Mouse (Mus musculus): ENCODE measurements around the gene Pik3r6. TPM values are rescaled to one million over a fixed set of nuclear protein-coding genes. Genes with fewer than 3 reads are reported as not detected.

Pik3r6 gene
- polyA plus RNA-seq, 1 experiment from 2014 or later: 1.9 TPM

DNA sequence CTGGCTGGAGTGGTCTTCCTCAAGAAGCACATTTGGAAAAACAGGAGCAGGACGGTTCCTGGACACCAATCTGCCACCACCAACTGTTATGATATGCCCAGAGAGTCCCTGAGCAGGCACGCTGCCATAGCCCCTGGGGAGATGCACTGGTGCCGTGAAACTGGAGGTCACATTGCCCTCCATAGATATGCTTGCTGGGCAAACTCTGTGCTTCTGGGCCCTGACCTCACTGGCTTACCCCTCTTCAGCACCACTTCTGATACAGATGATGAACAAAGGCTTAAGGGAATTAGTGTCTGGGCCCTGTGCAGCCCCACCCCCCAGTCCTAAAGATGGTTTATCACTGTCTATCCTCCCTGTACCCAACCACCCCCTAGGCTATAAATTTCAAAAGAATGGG is 90.4 kb downstream of the Pik3r6 start:
- no peak overlapping the region for H3K27ac ChIP-seq (replicated peaks)

DNA sequence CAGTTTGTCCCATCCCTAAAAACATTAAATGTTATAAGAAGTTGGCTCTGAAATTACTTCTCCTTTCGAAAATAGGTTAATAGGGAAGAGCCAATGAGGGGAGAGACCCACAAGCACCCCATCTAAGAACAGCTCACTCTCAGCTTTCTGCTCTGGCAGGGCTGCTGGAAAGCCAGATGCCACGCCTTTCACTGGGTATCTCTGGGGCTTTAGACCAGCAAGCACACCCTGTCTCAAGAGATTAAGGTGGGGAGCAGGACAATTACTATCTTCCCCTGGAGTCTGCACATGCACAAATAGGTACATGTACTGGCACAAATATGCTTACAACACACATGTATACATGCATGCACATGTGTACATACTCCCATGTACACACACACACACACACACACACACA is 95.1 kb downstream of the Pik3r6 start:
- no peak for ATAC-seq (ENCODE audit: low FRiP score, low read depth)
- Histone ChIP-seq H3K4me2 (replicated peaks) (no peak overlapping the region), H3K4me1 (peaks cover 22% of the 10 kb centered on the region), H3K27ac (replicated peaks) (no peak overlapping the region), H3K9me3 (no peaks in the 10 kb centered on the region), H3K4me3 (no peak overlapping the region), H3K27me3 (peaks cover 7% of the 10 kb centered on the region; the same call in 1 of the 2 replicates), H3K9ac (replicated peaks) (no peak overlapping the region), H3K36me3 (no peaks in the 10 kb centered on the region)
- 81% methylated on average over 2 of the region's 2 CpGs for WGBS

More for the DNA sequence above, 90.4 kb downstream of the Pik3r6 start:
- ATAC-seq (ENCODE audit: low FRiP score, low read depth): no peak
- H3K4me1 ChIP-seq: peaks cover 16% of the 10 kb centered on the region
- no peak overlapping the region for H3K4me3 ChIP-seq
- H3K27me3 ChIP-seq: peaks cover 20% of the 10 kb centered on the region
- no peaks in the 10 kb centered on the region for H3K9me3 ChIP-seq
- H3K4me2 ChIP-seq (replicated peaks): no peak overlapping the region
- no peak overlapping the region for H3K9ac ChIP-seq (replicated peaks)
- H3K36me3 ChIP-seq: no peaks in the 10 kb centered on the region
- WGBS: 63% methylated on average over 3 of the region's 3 CpGs

DNA sequence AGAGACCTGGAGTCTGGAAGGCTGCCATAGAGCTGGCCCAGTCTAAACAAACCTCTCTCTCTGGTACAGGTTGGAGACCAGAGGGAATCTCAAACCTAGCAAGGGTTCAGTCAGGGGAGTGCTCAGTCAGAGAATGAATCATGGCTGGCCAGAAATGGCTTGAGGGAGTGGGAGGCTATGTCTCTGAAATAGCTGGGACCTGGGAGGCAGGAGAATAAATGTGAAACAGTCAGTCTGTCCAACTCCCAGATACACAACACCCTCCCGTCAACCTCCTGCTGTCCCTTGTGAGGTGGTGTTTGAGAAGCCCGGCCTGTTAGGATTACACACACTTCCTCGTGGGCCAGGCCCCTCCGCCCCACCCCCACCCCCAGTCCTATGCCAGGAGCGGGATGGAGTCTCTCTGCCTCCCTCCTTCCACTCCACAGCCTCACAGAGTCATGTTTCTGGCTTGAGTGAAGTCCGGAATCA is 97.8 kb downstream of the Pik3r6 start:
- WGBS: 43% methylated on average over 6 of the region's 6 CpGs

GRCm38 (mm10) chr11:68601486-68601991 is 98.7 kb downstream of the Pik3r6 start:
- WGBS: 5% methylated on average over 9 of the region's 9 CpGs
- H3K9me3 ChIP-seq: no peaks in the 10 kb centered on the region
- H3K9ac ChIP-seq (replicated peaks): no peak overlapping the region
- no peak overlapping the region for H3K4me2 ChIP-seq (replicated peaks)
- H3K36me3 ChIP-seq: no peaks in the 10 kb centered on the region
- ATAC-seq (ENCODE audit: low FRiP score, low read depth): peak; percentile 34; the same call in 1 of the 2 replicates
- peak overlapping the region; percentile 56; the same call in 1 of the 2 replicates for H3K27ac ChIP-seq (replicated peaks)
- no peaks in the 10 kb centered on the region; the same call in 1 of the 2 replicates for H3K27me3 ChIP-seq
- no peak overlapping the region for H3K4me3 ChIP-seq
- peaks cover 18% of the 10 kb centered on the region for H3K4me1 ChIP-seq

More for the DNA sequence above, 97.8 kb downstream of the Pik3r6 start:
- Histone ChIP-seq H3K4me3 (no peak overlapping the region), H3K27ac (replicated peaks) (no peak overlapping the region), H3K36me3 (no peaks in the 10 kb centered on the region), H3K9ac (replicated peaks) (no peak overlapping the region), H3K27me3 (no peaks in the 10 kb centered on the region; the same call in 1 of the 2 replicates), H3K9me3 (no peaks in the 10 kb centered on the region), H3K4me1 (peaks cover 18% of the 10 kb centered on the region), H3K4me2 (replicated peaks) (no peak overlapping the region)
- no peak for ATAC-seq (ENCODE audit: low FRiP score, low read depth)

Other genes with a start within 250 kb of the Pik3r6 start
- gene Ntn1, start 102.2 kb upstream of the Pik3r6 start, polyA plus RNA-seq (2016; fragmentation: Nextera tagmentation; extraction: Ambion mirVana): 26.6 and 34.6 TPM in 2 replicates
- gene Pik3r5, start 70.9 kb upstream of the Pik3r6 start, polyA plus RNA-seq (2016; fragmentation: Nextera tagmentation; extraction: Ambion mirVana): 0.34 and 0.63 TPM in 2 replicates
- gene Mfsd6l, start 53.2 kb downstream of the Pik3r6 start, polyA plus RNA-seq (2016; fragmentation: Nextera tagmentation; extraction: Ambion mirVana): not detected in 2 replicates
- 0.87 and 1.0 TPM in 2 replicates for gene Ccdc42, start 84.0 kb downstream of the Pik3r6 start, polyA plus RNA-seq (2016; fragmentation: Nextera tagmentation; extraction: Ambion mirVana)
- gene Myh10, start 188.5 kb downstream of the Pik3r6 start, polyA plus RNA-seq (2016; fragmentation: Nextera tagmentation; extraction: Ambion mirVana): 164 and 167 TPM in 2 replicates